Mouse (Mus musculus): ENCODE data around the gene Akap11.

- TF ChIP-seq CTCF (conservative IDR thresholded peaks at IDR 0.05; ENCODE audit: low read length) (no peak), POU5F1 (IDR thresholded peaks at IDR 0.05; ENCODE audit: borderline replicate concordance, low read length) (no peak), NANOG (IDR thresholded peaks at IDR 0.05; ENCODE audit: borderline replicate concordance, low read length) (no peak)
These were observed 11.5 kb downstream of the Akap11 start for GRCm38 (mm10) chr14:78525059-78525458.

All from E14TG2a.4 (cell line).